Mouse (Mus musculus) WW6 (cell line): ENCODE data around the gene Bcl2l11.
"Not testable (repeated sequence)": the region's sequence is repeated elsewhere in the genome, so short reads cannot be mapped to it uniquely, and the experiment has no call there.

ENCODE experiments used
- DNase-seq: peaks from one replicate; pipeline ENCODE4 v3.0.0-alpha.2; 2013; ENCODE audit warnings: low read depth, low spot score

Bcl2l11 gene

DNA sequence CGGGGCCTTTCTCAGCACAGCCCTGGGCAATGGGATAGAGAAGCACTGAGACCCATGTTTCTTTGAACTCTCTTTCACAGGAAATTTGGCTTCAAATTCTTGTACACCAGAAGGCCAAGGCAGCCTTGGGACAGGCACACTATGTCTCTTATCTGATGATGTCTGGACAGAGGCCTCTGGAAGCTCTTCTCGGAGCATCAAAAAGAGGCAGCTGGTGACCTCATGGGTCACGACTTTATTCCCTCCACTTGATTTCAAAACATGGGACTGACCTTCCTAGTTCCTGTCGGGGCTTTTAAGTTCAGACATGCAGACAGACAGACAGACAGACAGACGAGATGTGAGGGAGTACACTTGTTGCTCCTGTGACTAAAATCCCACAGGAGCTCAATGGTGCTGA lies 48.3 kb downstream of the Bcl2l11 start:
- no peak for DNase-seq

DNA sequence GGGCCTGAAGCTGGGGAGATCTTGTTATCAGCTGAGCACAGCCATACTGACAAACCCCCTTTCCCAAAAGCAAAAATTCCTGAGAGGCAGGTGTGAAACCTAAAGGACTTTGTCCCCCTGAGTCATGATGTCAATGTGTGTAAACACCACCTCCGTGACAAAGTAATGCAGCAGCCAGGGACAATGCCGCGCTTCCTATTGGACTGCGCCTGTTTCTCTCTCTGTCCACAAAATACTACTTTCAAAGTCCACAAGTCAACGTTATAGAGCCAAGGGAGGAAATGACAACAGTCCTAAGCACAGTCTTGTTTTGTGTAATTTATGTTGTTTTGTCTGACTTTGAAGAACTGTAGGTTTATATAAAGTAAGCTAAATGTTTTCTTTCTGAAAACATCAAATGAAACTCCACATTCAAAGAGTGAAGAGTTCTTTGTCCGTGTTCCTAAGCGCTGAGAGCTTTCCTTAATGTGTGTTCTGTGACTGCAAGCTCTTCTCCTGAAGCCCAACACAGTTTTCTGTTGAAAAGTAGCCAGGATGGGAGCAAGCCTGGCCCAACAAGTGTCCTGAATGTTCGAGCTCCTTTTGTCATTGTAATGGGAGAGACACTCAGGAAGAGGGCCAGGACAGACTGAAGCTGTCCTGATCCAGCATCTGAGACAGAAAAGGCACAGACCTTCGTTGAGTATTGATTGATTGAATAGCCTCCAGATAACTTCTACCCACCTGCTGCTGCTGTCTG lies 48.9 kb downstream of the Bcl2l11 start:
- DNase-seq: no peak

DNA sequence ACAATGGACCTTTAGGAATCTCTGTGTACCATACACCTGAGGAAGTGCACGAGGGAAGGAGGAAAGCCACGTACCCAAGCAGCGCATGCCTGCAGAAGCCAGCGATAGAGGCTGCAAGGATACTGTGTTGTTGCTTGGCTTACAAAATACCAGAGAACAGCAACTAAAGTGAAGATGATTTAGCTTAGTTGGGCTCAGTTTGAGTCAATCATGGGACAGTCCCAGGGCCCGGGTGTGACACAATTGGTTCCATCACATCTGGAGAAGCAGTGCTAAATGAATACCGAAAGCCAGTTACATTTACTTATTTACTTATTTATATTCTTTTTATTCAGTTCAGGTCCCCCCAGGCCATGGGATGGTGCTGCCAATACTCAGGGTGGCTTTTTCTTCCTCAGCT lies 49.8 kb downstream of the Bcl2l11 start:
- DNase-seq: no peak

DNA sequence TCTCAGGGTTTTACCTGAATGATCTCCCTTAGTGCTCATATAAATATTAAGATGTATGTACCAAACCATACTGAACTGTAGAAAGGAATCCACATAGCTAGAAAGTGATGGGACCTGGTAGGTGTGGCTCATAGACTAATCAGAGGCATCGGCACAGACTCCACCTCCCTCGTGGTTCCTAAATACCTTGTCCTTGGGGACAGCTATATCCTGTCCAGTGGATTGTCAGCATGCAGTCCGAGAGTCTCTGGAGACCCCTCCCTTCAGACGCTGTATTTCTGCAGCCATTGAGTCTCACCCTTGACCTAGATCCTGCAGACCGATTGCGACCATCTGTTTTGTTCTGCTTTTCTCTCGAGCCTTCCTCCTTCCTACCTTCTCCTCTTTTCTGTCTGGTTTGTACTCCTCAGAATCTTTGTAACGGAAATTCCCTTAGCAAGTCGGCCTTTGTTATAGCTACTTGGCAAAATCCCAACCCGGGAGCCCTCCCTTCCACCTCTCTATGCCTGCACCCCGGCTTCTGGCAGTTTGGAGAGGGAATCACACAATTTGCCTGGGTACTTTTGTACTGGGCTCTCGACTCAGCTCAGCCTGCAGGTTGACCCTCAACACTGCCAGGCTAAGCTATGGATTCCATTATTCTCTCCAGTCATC lies 50.7 kb downstream of the Bcl2l11 start:
- DNase-seq: no peak

DNA sequence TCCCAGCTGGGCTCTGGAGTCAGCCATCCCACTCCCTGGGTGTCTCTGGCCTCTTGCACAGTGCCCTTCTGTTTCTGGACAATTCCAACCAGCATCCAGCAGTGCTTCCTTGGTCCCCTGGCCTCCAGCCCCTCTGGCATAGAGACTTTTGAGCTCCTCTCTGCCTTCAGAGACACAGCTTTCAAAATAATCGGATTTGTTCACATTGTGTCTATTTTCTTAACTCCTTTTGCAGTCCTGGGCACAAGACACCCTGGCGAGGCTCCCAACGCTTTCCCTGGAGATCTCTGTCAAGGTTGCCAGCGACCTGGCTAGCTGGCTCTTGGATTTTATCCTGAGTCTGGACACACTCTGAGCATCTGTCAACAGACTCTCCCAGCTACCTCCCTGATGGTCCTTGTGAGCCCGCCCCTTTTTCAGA lies 51.4 kb downstream of the Bcl2l11 start:
- no peak for DNase-seq

DNA sequence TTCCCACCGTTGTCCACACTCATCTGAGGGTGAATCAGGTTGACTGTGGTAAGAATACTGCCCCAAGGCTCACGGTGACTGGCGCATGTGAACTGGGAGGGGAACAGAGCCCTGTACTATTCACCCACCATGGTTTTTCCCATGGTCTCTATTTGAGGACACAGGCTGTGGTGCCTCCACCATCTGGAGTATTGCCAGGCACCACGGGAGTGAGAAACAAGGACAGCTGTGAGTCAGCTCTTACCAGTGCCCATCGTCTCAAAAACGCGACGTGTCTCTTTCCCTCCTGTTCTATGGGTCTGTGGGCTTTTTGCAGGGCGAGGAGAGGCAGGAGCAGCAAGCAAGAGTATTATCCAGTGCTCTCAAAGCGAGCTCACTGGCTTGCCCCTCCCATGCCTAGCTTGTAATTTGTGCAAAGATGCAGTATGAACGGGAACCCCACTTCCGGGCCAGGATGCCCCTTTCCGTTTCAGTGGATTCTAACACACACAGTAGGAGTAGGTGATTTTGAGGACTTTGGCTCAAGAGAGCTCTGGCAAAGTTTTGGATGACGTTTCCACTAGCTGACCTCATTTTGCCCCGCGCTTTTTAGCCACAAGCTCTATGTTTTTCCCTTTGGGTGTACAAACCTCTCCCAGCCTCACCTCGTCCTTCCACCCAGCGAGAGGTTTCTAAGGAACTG lies 53.4 kb downstream of the Bcl2l11 start:
- no peak for DNase-seq

DNA sequence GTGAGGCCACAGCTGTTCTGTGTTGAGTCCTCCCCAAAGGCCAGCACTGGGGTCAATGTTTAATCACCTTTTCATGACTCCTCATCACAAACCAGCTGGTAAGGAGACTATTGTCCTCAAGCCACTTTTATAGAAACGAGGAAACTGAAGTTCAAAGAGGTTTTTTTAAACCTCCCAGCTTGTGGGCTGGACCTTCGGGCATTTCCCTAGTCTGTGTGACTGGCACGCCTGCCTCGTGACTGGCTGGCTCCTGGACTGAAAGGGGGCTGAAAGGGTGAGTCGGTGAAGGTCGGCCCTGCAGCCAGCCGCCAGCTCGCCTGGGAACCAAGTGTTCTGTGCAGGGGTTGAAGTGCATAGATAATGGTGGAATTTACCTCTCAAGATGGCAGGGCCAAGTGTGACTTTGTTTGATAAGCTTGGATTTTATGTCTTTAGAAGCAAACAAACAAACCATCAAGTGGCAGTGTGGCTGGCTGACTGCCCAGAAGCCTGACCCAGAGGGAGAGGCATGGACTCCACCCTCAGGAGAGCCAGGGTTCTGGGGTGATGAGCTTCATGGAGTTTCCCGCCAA lies 54.1 kb downstream of the Bcl2l11 start:
- DNase-seq: no peak

DNA sequence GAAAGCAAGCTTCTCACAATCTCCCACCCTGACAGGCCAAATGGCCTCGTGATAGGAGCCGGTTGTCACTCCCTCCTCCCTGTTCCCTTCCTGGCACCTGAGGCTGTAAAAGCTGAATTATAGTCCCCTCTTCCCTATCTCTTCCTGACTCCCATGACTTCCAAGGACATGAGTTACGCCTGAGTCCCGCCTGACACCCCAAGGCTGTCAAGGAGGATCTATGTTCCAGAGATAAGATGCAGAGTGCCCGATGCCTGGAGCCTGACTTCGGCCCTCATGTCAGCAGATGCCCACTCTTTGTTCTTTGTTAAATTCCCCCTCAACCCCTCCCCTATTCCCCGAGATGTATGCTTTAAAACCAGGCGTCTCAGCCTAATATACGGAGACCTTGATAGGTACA lies 56.3 kb downstream of the Bcl2l11 start:
- not testable (repeated sequence) for DNase-seq

DNA sequence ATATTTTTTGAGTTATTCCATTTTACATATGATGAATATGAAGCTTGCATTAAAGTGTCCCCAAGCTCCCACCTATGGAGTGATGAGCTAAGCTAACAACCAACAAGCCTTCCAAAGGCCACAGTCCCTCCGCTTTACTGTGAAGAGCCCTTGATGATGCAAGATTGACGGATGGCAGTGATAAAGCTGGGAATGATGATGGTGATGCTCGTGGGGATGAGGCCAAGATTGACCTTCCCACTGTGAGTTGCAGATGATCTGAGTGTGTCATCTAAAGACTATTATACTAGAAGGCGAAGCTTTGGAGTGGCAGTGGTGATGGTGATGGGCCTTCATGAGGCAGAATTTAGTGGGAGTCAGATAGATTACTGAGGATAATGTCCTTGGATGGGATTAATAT lies 56.9 kb downstream of the Bcl2l11 start:
- DNase-seq: no peak

DNA sequence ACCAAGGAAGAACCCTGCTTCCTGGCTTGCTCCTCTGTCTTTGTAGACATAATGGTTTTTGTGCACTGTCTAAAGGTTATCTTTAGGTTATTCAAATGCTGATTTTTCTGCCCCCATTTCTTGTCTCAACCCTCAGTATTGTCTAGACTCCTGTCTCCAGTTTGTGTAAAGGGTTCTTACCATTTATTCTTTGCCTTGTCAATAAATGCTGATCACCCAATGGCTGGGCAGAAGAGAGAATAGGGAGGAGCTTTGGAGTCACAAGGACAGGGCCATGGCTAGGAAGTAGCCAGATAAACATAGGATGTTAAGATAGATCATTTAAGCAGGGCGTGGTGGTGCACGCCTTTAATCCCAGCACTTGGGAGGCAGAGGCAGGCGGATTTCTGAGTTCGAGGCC lies 57.9 kb downstream of the Bcl2l11 start:
- no peak for DNase-seq

DNA sequence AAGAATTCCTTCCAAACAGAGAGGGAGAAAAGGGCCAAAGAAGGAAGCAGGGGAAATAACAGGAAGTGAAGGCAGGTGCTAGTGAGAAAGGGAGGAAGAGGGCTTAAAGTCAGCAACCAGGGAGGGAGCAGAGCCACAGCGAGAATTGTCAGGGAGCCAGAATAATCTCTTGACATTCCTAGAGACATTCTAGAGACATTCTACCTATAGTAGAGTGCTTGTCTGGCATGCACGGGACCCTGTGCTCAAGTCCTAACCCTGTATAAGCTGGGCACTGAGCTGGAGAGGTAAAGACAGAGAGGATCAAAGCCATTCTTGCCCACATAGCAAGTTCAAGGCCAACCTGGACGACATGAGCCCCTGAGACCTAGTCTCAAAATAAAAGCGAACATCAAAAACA lies 60.1 kb downstream of the Bcl2l11 start:
- no peak for DNase-seq

DNA sequence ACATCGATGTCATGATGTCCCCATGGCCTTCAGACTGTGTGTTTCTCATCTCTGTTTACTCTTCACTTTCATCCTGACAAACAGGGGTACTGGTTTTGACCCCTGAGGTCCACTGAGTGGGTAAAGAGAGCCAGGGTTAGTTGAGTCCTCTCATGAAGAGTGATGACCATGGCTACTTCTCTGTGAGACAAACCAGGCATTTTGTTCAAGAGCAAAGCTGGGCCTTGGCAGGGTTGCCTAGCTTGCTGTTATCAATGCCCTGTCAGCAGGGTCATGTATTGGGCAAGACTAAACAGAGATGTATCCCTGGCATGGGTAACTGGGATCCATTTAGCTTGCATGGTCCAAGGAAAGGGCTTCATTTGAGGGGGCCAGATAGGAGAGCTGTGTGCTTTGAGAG lies 61.4 kb downstream of the Bcl2l11 start:
- DNase-seq: no peak

DNA sequence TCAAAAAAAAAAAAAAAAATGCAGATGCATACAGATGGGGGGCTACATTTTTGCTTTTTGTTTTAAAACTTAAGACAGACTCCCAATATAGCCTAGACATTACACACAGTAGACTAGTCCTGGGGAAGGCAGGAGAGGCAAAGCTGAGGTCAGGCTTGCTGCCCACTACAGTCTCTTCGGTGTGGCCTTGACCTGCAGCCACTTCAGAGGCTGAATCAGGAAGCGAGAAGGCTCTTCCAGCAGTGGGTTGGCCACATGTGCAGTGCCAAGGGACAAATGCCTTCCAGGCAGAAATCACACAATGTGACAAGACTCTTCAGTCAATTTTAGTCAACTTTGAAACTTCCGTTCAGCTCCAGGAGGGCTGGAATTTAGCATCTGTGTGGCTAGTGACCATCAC lies 62.6 kb downstream of the Bcl2l11 start:
- DNase-seq: no peak

DNA sequence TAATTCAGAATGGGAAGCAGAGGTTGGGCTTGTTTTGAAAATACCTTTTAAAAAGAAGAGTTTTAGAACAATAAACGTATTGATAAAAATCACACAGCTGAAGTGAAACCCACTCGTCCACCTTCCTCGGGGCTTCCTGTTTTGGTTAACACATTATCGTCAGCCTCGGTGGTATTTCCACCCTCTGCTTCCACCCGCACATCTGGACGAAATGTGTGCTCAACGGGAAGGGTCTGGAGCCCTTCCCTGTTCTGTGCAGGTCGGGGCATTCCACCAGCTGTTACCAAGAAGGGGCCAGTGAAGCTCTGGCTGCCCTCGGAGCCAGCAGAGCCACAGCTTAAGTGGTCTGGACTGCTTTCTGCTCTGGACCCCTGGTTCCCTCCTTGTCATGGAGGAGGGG lies 63.9 kb downstream of the Bcl2l11 start:
- no peak for DNase-seq

DNA sequence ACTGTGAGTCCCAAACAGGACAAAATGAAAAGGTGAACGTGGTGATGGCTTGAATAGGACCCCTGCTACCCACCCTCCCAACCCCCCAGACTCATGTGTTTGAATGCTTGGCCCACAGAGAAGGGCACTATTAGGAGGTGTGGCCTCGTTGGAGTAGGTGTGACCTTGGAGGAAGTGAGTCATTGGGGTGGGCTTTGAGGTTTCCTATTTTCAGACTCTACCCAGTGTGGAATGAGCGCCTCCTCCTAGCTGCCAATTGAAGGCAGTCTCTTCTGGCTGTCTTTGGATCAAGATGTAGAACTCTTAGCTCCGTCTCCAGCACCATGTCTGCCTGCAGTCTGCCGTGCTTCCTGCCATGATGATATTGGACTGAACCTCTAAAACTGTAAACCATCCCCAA lies 64.4 kb downstream of the Bcl2l11 start:
- DNase-seq: no peak

DNA sequence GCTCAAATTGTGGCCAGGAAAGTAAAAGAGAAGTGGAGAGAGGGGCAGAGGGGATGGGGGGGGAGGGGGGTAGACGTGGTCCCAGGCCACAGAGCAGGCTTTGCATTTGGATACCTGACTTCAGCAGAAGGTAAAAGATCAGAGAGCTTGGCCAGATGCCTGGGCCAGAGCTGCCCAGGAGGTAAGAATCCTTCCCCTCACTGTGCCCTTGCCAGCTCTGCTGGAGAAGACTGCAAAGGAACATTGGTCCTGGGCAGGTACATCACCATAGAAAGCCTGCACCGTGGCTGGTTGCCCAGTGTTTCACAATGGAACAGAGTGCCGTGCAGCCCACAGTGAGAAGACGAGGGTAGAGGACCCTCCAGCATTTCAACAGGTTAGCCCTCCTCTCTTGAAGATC lies 67.6 kb downstream of the Bcl2l11 start:
- no peak for DNase-seq

DNA sequence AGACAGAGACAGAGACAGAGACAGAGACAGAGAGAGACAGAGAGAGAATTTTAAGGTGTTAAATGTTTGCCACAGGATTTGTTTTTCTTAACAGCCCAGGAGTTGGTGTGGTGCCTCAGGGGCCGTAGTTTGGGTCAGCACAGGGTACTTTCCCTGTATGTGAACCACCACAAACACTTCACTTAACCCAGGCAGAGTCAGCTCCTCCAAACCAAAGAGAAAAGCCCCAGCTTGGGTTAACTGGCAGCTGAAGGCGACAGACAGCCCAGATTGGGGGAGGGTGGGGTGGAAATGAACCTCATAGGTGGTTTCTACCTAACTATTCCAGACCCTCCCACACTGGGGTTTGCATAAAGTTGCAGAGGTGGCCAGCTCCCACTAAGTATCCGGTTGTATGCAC lies 71.5 kb downstream of the Bcl2l11 start:
- DNase-seq: no peak

DNA sequence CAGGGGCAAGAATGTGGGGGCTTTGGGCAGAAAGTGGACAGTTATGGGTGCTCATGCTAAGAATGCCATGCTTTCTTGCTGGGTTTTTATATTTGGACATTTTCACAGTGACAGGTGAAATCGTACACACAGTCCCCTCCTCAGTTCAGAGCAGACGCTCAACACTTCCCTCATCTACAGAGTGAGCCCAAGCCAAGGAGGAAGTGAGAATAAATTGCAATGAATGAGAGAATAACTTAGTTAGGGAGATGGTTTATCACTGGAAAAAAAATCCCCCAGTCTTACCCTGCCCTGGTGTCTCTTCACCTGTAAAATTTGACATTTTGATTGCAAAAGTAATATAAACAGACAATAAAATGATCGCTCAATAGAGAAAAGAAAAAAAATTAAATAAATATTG lies 77.3 kb downstream of the Bcl2l11 start:
- no peak for DNase-seq

DNA sequence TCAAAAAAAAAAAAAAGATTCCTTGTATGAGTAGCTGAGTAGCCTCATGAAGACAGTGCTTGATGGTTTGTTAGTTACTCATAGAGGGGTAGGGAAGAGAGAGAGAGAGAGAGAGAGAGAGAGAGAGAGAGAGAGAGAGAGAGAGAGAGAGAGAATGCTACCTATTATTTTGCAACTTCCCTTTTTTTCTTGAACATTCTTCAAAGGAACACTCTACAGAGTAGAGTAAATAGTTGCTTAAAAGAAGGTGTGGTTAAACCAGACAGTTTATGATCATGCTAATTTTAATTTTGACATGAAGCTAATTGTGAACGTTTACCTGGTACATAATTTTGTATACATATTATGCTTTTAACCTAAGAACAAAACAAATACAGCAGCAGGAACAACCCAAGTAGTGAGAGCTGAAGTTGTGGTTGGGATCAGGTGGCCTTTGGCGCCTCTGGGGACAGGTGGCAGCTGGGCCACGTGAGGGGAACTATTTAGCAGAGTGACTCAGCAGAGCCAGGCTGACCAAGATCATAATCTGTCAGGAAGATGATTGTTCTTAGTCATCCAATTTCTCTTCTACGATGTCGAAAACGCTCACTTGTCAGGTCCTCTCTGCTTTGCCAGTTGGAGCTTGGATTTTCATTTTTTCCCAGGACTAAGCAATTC lies 78.0 kb downstream of the Bcl2l11 start:
- no peak for DNase-seq

DNA sequence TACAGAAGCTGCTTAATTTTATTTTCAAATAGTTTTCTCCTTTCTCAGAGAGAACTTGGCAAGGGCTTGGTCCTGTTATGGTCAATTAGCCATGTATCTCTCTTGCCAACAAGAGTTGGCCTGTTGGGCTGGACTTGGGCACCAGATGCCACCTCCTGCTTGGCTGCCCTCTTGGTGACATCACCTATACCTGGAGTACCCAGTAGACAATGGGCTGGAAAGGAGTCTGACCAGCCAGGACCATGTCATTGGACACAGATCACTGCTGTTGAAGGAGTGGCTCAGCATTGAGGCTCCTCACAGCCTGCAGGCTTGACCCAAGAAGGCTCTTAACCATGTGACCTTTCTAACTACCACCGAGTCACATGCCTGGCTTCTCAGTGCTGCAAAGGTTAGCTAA lies 82.7 kb downstream of the Bcl2l11 start:
- no peak for DNase-seq

DNA sequence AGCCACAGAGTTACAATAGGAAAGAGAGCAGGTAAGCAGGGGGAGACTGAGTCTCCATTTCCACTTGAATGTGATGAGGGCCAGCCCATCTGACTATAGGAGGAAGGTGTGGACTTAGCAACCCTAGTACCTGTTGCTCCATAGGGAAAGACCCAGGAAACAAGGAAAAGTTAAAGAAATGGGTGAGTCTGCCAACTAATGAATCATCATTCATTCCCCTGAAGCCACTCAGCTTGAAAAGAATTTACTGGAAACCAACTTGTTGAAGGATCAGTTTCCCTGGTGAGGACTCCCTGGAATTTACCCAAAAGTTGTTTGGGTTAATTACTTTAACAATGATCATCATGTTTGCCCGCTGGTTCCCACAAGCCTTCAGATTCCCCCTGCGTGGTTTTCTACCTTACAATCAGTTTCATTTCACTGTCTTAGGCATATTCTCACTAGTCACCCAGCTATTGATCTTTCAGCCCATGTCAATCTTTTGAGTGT lies 84.0 kb downstream of the Bcl2l11 start:
- no peak for DNase-seq

DNA sequence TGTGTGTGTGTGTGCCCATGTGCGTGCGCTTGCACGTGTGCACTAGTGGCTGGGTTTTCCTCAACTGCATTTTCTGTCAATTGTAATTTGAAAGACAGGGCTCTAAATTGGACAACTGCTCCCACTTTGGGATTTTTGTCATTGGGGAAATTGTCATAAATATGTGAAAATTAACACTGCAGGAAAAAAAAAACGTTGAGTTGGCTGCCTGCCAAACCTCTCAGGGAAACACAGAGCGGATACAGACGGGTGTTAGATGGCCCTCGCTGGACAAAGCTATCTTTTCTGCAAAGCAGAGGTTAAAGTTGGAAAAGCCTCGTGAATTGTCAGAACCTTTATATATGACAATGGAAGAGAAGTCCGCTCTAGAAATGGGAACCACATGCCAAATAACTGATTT lies 84.5 kb downstream of the Bcl2l11 start:
- DNase-seq: no peak
